Mouse (Mus musculus) gastrocnemius, adult 2 months (tissue): Measurements from ENCODE around the gene Ffar2. TPM values are rescaled to one million over a fixed set of nuclear protein-coding genes. Genes with fewer than 3 reads are reported as not detected.

ENCODE experiments used
- DNase-seq: peaks from one replicate; pipeline ENCODE4 v3.0.0; 2022
- H3K27ac ChIP-seq: fragments of 200-600 bp; 2 replicates; pipeline ENCODE4 v1.8.1; 2022; ENCODE audit warnings: mild to moderate bottlenecking
- H3K4me3 ChIP-seq: fragments of 200-600 bp; 2 replicates; pipeline ENCODE4 v1.8.1; 2022; ENCODE audit warnings: mild to moderate bottlenecking, moderate library complexity
- CTCF ChIP-seq: fragments of 200-600 bp; IDR thresholded peaks from 2 replicates; pipeline ENCODE4 v1.8.1; 2022; ENCODE audit warnings: antibody characterized with exemption, mild to moderate bottlenecking, moderate library complexity
- intact Hi-C: fragments of 180-260 bp; cut with DNase I; formaldehyde crosslinking; loops from one replicate; pipeline ENCODE4 v1.15.1; 2025
- long read RNA-seq, 2 experiments: library from polyadenylated mRNA; stranded (forward); transcript quantifications; one replicate each; pipeline ENCODE4 v2.0.0; 2021
- total RNA-seq, 2 experiments: library from RNA; stranded (reverse); gene quantifications; 2 replicates each; pipeline ENCODE4 v1.2.3; 2021

The Ffar2 gene
- total RNA-seq: under 1 TPM in 1 of 2 experiments, not detected in 1; 0.14 TPM
- long read RNA-seq, experiment 1: 0 reads
- long read RNA-seq, experiment 2: 0 reads

- H3K27ac ChIP-seq: no peak within 1 kb of the TSS
- no peak for TF ChIP-seq CTCF
- no peak within 1 kb of the TSS for H3K4me3 ChIP-seq
- DNase-seq: no peak
- intact Hi-C loops: no loop called here
Measured at GRCm38 (mm10) chr7:30823675-30824074, at the start of gene Ffar2. Gene Ffar2, minus strand, starts transcription at chr7:30823775.

GRCm38 (mm10) chr7:30873083-30873482 is 49.5 kb upstream of the Ffar2 start:
- peak overlapping the region; percentile 34; the same call in 1 of the 2 replicates for H3K4me3 ChIP-seq
- H3K27ac ChIP-seq: no peak overlapping the region
- peak; percentile 78 for DNase-seq
- intact Hi-C loops: loop anchor here (2.0 to 10.0 kb wide), 2 partner anchors 102 to 222 kb away; no protein-coding TSS in a partner anchor
- TF ChIP-seq CTCF: peak; percentile 75

- no peak for TF ChIP-seq CTCF
- DNase-seq: no peak
- Histone ChIP-seq H3K4me3 (no peak overlapping the region), H3K27ac (peak overlapping the region; percentile 57; the same call in 1 of the 2 replicates)
- intact Hi-C loops: no loop called here
Measured at GRCm38 (mm10) chr7:30863386-30863785, 39.8 kb upstream of the Ffar2 start.

GRCm38 (mm10) chr7:30861464-30861863 is 37.9 kb upstream of the Ffar2 start, which contains the start of gene Ffar1:
Gene Ffar1, minus strand, starts transcription at chr7:30861564.
- intact Hi-C loops: no loop called here
- no peak for TF ChIP-seq CTCF
- H3K4me3 ChIP-seq: no peak within 1 kb of the TSS
- no peak for DNase-seq
- H3K27ac ChIP-seq: no peak within 1 kb of the TSS

DNA sequence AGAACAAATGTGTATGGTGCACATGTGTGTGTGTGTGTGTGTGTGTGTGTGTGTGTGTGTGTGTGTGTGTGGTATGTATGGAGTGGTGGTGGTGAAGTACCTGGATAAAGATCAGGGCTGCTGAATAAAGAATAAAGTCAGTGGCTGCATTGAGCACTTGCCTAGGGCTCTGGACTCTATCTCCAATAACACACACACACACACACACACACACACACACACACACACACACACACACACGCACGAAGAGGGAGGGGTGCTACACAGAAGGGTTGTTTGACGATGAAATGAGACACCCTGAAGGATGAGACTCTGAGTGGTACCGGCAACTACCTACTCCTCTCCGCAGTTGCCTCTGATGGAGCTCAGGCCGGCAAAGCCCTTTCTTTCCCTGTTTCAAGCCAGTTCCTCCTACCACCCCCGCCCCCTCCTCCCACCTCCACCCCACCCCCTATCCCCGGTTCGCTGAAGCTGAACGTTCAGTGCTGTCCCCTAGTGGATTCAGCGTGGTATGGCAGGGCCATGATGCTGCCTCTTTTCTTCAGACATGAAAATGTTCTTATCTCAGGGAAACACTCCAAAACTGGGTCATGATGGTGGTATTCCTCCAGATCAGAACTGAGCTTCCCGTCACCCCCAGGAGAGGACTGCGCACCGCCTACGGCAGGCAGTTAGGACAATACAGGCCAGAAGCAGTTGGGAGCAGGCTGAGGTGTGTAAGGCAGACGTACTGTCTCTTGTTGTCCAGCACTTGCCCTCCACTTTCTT is 36.2 kb upstream of the Ffar2 start:
- intact Hi-C loops: no loop called here
- Histone ChIP-seq H3K4me3 (no peak overlapping the region), H3K27ac (no peak overlapping the region)
- peak; percentile 33 for DNase-seq
- TF ChIP-seq CTCF: peak; percentile 60

GRCm38 (mm10) chr7:30859290-30859634 is 35.7 kb upstream of the Ffar2 start:
- no peak overlapping the region for H3K27ac ChIP-seq
- intact Hi-C loops: no loop called here
- DNase-seq: peak; percentile 49
- peak; percentile 59 for TF ChIP-seq CTCF
- H3K4me3 ChIP-seq: no peak overlapping the region

- intact Hi-C loops: no loop called here
- no peak for DNase-seq
- Histone ChIP-seq H3K4me3 (no peak overlapping the region), H3K27ac (no peak overlapping the region)
- no peak for TF ChIP-seq CTCF
Measured at GRCm38 (mm10) chr7:30857746-30858145, 34.2 kb upstream of the Ffar2 start.

DNA sequence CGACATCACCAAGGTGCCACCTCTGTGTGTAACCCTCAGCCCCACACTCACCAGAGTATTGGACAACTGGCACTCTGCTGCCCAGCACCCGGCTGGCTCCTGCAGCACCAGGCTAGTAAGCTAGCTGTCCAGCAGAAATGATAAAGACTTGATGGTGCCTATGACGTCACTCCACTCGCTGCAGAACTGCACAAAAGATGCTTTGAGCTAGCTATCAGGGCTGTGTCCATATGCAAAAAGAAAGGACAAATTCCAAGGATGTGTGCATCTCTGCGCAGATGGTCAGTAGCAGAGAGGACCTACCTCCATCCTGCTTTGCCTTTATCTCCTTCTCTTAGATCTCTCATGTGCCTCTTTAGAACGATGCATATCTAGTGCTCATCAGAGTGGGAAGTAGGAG is 32.5 kb upstream of the Ffar2 start, which contains the start of gene Ffar3:
Ffar3 (minus strand) TSS at position 101 of the 400 bp plus-strand sequence.
- no peak for DNase-seq
- H3K4me3 ChIP-seq: no peak within 1 kb of the TSS
- no peak for TF ChIP-seq CTCF
- H3K27ac ChIP-seq: no peak within 1 kb of the TSS
- intact Hi-C loops: no loop called here

- intact Hi-C loops: no loop called here
- no peak for TF ChIP-seq CTCF
- Histone ChIP-seq H3K27ac (no peak overlapping the region), H3K4me3 (no peak overlapping the region)
- DNase-seq: no peak
Measured at GRCm38 (mm10) chr7:30851421-30851820, 27.8 kb upstream of the Ffar2 start.

DNA sequence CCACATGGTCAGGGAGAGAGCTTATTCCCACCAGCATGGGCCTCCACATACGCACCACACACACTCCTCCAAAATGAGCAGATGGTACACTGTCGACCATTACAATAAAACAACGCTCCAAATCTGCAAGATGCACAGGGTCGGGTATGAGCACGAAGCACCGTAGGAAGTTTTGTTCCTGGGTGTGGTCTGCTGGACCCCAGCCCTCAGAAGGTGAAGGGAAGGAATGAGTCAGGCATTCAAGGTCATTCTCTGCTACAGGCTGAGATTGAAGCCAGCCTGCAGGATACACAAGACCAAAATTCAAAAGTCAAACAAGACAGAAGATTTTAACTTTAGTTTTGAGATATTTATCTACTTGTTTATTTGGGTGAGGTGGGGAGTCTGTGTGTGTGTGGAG is 24.4 kb upstream of the Ffar2 start:
- no peak for TF ChIP-seq CTCF
- intact Hi-C loops: no loop called here

GRCm38 (mm10) chr7:30847386-30847785 is 23.8 kb upstream of the Ffar2 start:
- TF ChIP-seq CTCF: no peak
- H3K27ac ChIP-seq: no peak overlapping the region
- H3K4me3 ChIP-seq: no peak overlapping the region
- DNase-seq: no peak
- intact Hi-C loops: no loop called here

More for the DNA sequence above, 24.4 kb upstream of the Ffar2 start:
- H3K27ac ChIP-seq: no peak overlapping the region
- DNase-seq: no peak
- H3K4me3 ChIP-seq: no peak overlapping the region

GRCm38 (mm10) chr7:30846505-30847053 is 23.0 kb upstream of the Ffar2 start:
- TF ChIP-seq CTCF: no peak
- no peak for DNase-seq

DNA sequence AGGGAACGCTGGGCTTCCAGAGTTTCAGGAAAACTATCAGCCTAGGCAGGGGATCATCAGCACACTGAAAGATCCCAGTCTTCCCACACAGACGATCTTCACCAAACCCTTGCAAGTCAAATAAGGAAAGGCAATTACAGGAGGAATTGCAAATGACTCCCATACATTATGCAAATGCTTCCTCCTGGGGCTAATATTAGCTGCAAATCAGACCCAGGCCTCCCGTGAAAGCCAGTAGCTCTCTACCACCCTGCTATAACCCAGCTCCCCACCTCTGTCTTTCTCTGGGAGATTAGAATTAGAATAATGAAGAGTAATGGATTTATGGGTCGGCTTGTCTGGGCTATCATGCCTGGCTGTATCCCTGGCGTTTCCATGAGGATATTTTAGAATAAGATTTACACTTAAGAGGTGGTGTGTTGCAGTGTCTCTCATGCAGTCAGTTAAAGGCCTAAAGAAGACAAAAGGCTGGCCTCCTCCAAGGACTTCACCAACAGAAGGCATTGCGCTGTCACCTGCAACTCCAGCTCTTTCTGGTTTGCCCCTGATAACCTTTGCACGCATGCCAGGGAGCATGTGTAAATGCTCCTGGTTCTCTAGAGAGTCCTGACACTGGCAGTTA is 21.2 kb upstream of the Ffar2 start:
- intact Hi-C loops: no loop called here

More at GRCm38 (mm10) chr7:30846505-30847053, 23.0 kb upstream of the Ffar2 start:
- Histone ChIP-seq H3K4me3 (no peak overlapping the region), H3K27ac (no peak overlapping the region)
- intact Hi-C loops: no loop called here

More for the DNA sequence above, 21.2 kb upstream of the Ffar2 start:
- no peak for TF ChIP-seq CTCF
- no peak for DNase-seq
- Histone ChIP-seq H3K4me3 (no peak overlapping the region), H3K27ac (no peak overlapping the region)
